Mouse (Mus musculus): ENCODE measurements around the gene Tpo.

- TF ChIP-seq CTCF (IDR thresholded peaks at IDR 0.05; ENCODE audit: borderline replicate concordance, insufficient read depth, low read depth, low read length) (no peak), POLR2A (IDR thresholded peaks at IDR 0.05; ENCODE audit: borderline replicate concordance, insufficient read depth, low read length) (no peak)
These were observed 97.7 kb downstream of the Tpo start for GRCm38 (mm10) chr12:30034681-30035080.
